Mouse (Mus musculus): ENCODE results near the gene Irs1. TPM values are rescaled to one million over a fixed set of nuclear protein-coding genes. Genes with fewer than 3 reads are reported as not detected.

Gene Irs1
- polyA plus RNA-seq, 1 experiment, result 1.1 TPM

GRCm38 (mm10) chr1:82298586-82298985, 7.4 kb upstream of the Irs1 start:
- Histone ChIP-seq H3K27ac (ENCODE audit: insufficient read depth, low read depth, low read length) (no peak overlapping the region), H3K27me3 (ENCODE audit: control insufficient read depth, insufficient read depth, low read length) (no peaks in the 10 kb centered on the region), H3K36me3 (ENCODE audit: control insufficient read depth, insufficient read depth, low read length) (no peaks in the 10 kb centered on the region), H3K4me1 (ENCODE audit: control insufficient read depth, insufficient read depth, insufficient read length, low read length) (no peaks in the 10 kb centered on the region), H3K4me3 (ENCODE audit: low read depth, low read length) (no peak overlapping the region)
- WGBS, result 17% methylated on average over 1 of the region's 1 CpGs
- no peak for TF ChIP-seq POLR2A (IDR thresholded peaks at IDR 0.05; ENCODE audit: low read depth, low read length)
- no peak for TF ChIP-seq CTCF (IDR thresholded peaks at IDR 0.05; ENCODE audit: extremely low read depth, insufficient read length, insufficient replicate concordance, low read depth, low read length)

GRCm38 (mm10) chr1:82294102-82294501, 2.9 kb upstream of the Irs1 start:
- no peak for TF ChIP-seq CTCF (IDR thresholded peaks at IDR 0.05; ENCODE audit: extremely low read depth, insufficient read length, insufficient replicate concordance, low read depth, low read length)
- TF ChIP-seq POLR2A (IDR thresholded peaks at IDR 0.05; ENCODE audit: low read depth, low read length), result no peak
- Histone ChIP-seq H3K36me3 (ENCODE audit: control insufficient read depth, insufficient read depth, low read length) (no peaks in the 10 kb centered on the region), H3K27me3 (ENCODE audit: control insufficient read depth, insufficient read depth, low read length) (peaks cover 10% of the 10 kb centered on the region), H3K4me3 (ENCODE audit: low read depth, low read length) (no peak overlapping the region), H3K27ac (ENCODE audit: insufficient read depth, low read depth, low read length) (no peak overlapping the region), H3K4me1 (ENCODE audit: control insufficient read depth, insufficient read depth, insufficient read length, low read length) (peaks cover 13% of the 10 kb centered on the region)
- 9% methylated on average over 6 of the region's 6 CpGs for WGBS

DNA sequence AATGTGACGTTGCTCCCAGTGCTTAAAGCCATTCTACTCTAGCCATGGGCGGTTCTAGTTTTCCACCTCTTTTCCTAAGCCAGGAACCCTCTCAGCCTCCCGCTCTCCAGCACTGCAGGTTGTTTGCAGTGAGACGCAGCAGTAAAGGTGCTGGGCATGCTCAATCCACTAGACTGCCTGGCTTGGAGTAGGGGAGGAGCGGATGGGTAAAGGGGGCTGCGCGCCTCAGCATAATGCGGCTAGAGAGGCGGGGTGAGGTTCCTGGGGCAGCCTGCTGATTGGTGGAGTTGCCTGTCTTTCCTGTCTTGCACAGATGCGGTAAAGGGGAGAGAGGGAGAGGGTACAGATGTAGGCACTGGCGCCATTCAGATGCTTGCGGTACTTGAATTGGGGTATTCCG, 1.6 kb upstream of the Irs1 start:
- Histone ChIP-seq H3K4me3 (ENCODE audit: low read depth, low read length) (peak overlapping the region; percentile 4; the same call in 1 of the 2 replicates), H3K27me3 (ENCODE audit: control insufficient read depth, insufficient read depth, low read length) (peaks cover 10% of the 10 kb centered on the region), H3K36me3 (ENCODE audit: control insufficient read depth, insufficient read depth, low read length) (no peaks in the 10 kb centered on the region), H3K27ac (ENCODE audit: insufficient read depth, low read depth, low read length) (no peak overlapping the region), H3K4me1 (ENCODE audit: control insufficient read depth, insufficient read depth, insufficient read length, low read length) (peaks cover 16% of the 10 kb centered on the region)
- 6% methylated on average over 13 of the region's 13 CpGs for WGBS
- TF ChIP-seq POLR2A (IDR thresholded peaks at IDR 0.05; ENCODE audit: low read depth, low read length) (no peak), CTCF (IDR thresholded peaks at IDR 0.05; ENCODE audit: extremely low read depth, insufficient read length, insufficient replicate concordance, low read depth, low read length) (no peak)

GRCm38 (mm10) chr1:82291930-82292712, 905 bp upstream of the Irs1 start:
- H3K27ac ChIP-seq (ENCODE audit: insufficient read depth, low read depth, low read length), result no peak overlapping the region

GRCm38 (mm10) chr1:82290723-82291150, 479 bp downstream of the Irs1 start:
- no peaks in the 10 kb centered on the region for H3K36me3 ChIP-seq (ENCODE audit: control insufficient read depth, insufficient read depth, low read length)
- peak overlapping the region; percentile 77 for H3K4me3 ChIP-seq (ENCODE audit: low read depth, low read length)
- peak overlapping the region; percentile 61 for H3K27ac ChIP-seq (ENCODE audit: insufficient read depth, low read depth, low read length)
- under 1% methylated on average over 31 of the region's 31 CpGs for WGBS
- H3K27me3 ChIP-seq (ENCODE audit: control insufficient read depth, insufficient read depth, low read length), result peaks cover 10% of the 10 kb centered on the region
- H3K4me1 ChIP-seq (ENCODE audit: control insufficient read depth, insufficient read depth, insufficient read length, low read length), result peaks cover 16% of the 10 kb centered on the region
- TF ChIP-seq CTCF (IDR thresholded peaks at IDR 0.05; ENCODE audit: extremely low read depth, insufficient read length, insufficient replicate concordance, low read depth, low read length) (no peak), POLR2A (IDR thresholded peaks at IDR 0.05; ENCODE audit: low read depth, low read length) (peak; percentile 24; the same call in 1 of the 2 replicates)

More at GRCm38 (mm10) chr1:82291930-82292712, 905 bp upstream of the Irs1 start:
- Histone ChIP-seq H3K27me3 (ENCODE audit: control insufficient read depth, insufficient read depth, low read length) (peaks cover 10% of the 10 kb centered on the region), H3K4me1 (ENCODE audit: control insufficient read depth, insufficient read depth, insufficient read length, low read length) (peaks cover 16% of the 10 kb centered on the region), H3K4me3 (ENCODE audit: low read depth, low read length) (peak overlapping the region; percentile 77), H3K36me3 (ENCODE audit: control insufficient read depth, insufficient read depth, low read length) (no peaks in the 10 kb centered on the region)
- 1% methylated on average over 21 of the region's 23 CpGs for WGBS
- TF ChIP-seq POLR2A (IDR thresholded peaks at IDR 0.05; ENCODE audit: low read depth, low read length) (no peak), CTCF (IDR thresholded peaks at IDR 0.05; ENCODE audit: extremely low read depth, insufficient read length, insufficient replicate concordance, low read depth, low read length) (no peak)

DNA sequence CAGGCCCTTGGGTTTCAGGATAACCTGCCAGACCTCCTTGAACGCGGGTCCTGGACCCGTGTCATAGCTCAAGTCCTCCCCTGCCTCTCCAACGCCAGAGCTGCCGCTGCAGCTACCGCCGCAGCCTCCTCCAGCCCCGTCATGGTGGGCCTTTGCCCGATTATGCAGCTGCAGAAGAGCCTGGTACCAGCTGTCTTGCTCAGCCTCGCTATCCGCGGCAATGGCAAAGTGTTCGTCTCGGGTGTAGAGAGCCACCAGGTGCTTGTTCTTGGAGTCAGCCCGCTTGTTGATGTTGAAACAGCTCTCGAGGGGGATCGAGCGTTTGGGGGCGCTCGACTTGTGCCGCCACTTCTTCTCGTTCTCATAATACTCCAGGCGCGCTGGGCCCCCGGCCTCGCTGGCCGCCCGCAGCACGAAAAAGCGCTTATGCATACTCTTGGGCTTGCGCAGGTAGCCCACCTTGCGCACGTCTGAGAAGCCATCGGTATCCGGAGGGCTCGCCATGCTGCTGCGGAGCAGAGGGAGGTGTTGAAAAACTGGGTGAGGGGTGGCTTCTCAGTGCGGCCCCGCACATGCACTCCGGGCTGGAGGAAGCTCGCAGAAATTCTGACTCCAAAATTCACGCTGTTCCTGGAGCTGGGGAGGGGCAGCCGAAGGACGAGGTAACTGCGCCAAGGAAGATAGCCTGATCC, 1.1 kb downstream of the Irs1 start:
- Histone ChIP-seq H3K36me3 (ENCODE audit: control insufficient read depth, insufficient read depth, low read length) (no peaks in the 10 kb centered on the region), H3K27ac (ENCODE audit: insufficient read depth, low read depth, low read length) (peak overlapping the region; percentile 61), H3K4me1 (ENCODE audit: control insufficient read depth, insufficient read depth, insufficient read length, low read length) (peaks cover 16% of the 10 kb centered on the region), H3K27me3 (ENCODE audit: control insufficient read depth, insufficient read depth, low read length) (peaks cover 10% of the 10 kb centered on the region), H3K4me3 (ENCODE audit: low read depth, low read length) (peak overlapping the region; percentile 77)
- under 1% methylated on average over 45 of the region's 45 CpGs for WGBS
- TF ChIP-seq CTCF (IDR thresholded peaks at IDR 0.05; ENCODE audit: extremely low read depth, insufficient read length, insufficient replicate concordance, low read depth, low read length), result no peak
- TF ChIP-seq POLR2A (IDR thresholded peaks at IDR 0.05; ENCODE audit: low read depth, low read length), result no peak
